Mouse (Mus musculus) adrenal gland, postnatal 25 days (tissue): ENCODE measurements around the gene Lpin3. TPM values are rescaled to one million over a fixed set of nuclear protein-coding genes. Genes with fewer than 3 reads are reported as not detected.

Source experiments
- DNase-seq: peaks from one replicate; pipeline ENCODE4 v3.0.0; 2021; ENCODE audit warnings: mixed read lengths
- total RNA-seq: library from RNA; stranded (reverse); gene quantifications from 2 replicates; pipeline ENCODE4 v1.2.3, GENCODE M21; 2021

Lpin3 gene
- total RNA-seq, 1 experiment from 2014 or later = 91.2 TPM

- DNase-seq = peak; percentile 79
Measured at GRCm38 (mm10) chr2:160887284-160887683, 6.8 kb downstream of the Lpin3 start.

- no peak for DNase-seq
Measured at GRCm38 (mm10) chr2:160887859-160888258, 7.4 kb downstream of the Lpin3 start.

GRCm38 (mm10) chr2:160891045-160891444 lies 10.6 kb downstream of the Lpin3 start:
- no peak for DNase-seq

- no peak for DNase-seq
Measured at GRCm38 (mm10) chr2:160891697-160892096, 11.2 kb downstream of the Lpin3 start.

- DNase-seq = no peak
Measured at GRCm38 (mm10) chr2:160901656-160902412, 21.4 kb downstream of the Lpin3 start.

GRCm38 (mm10) chr2:160905301-160905700 lies 24.8 kb downstream of the Lpin3 start:
- no peak for DNase-seq

- DNase-seq = no peak
Measured at GRCm38 (mm10) chr2:160906101-160906500, 25.6 kb downstream of the Lpin3 start.

GRCm38 (mm10) chr2:160908607-160909006 lies 28.1 kb downstream of the Lpin3 start:
- peak; percentile 36 for DNase-seq

GRCm38 (mm10) chr2:160910633-160911032 lies 30.2 kb downstream of the Lpin3 start:
- no peak for DNase-seq

- no peak for DNase-seq
Measured at GRCm38 (mm10) chr2:160911558-160912201, 31.2 kb downstream of the Lpin3 start.

- DNase-seq = no peak
Measured at GRCm38 (mm10) chr2:160912231-160912671, 31.8 kb downstream of the Lpin3 start, which contains the start of gene Emilin3. Gene Emilin3, minus strand, starts transcription at chr2:160912328.

GRCm38 (mm10) chr2:160914656-160915055 lies 34.2 kb downstream of the Lpin3 start:
- DNase-seq = no peak

GRCm38 (mm10) chr2:160915821-160916610 lies 35.5 kb downstream of the Lpin3 start:
- no peak for DNase-seq

- DNase-seq = no peak
Measured at GRCm38 (mm10) chr2:160916714-160917113, 36.2 kb downstream of the Lpin3 start.

- peak; percentile 18 for DNase-seq
Measured at GRCm38 (mm10) chr2:160917313-160917712, 36.8 kb downstream of the Lpin3 start.

GRCm38 (mm10) chr2:160918154-160918929 lies 37.9 kb downstream of the Lpin3 start:
- no peak for DNase-seq

- DNase-seq = no peak
Measured at GRCm38 (mm10) chr2:160918930-160919215, 38.4 kb downstream of the Lpin3 start.

GRCm38 (mm10) chr2:160921285-160921684 lies 40.8 kb downstream of the Lpin3 start:
- no peak for DNase-seq

- no peak for DNase-seq
Measured at GRCm38 (mm10) chr2:160925203-160925602, 44.7 kb downstream of the Lpin3 start.

- DNase-seq = no peak
Measured at GRCm38 (mm10) chr2:160931378-160931777, 50.9 kb downstream of the Lpin3 start.

GRCm38 (mm10) chr2:160932325-160932724 lies 51.9 kb downstream of the Lpin3 start:
- no peak for DNase-seq

- DNase-seq = no peak
Measured at GRCm38 (mm10) chr2:160932981-160933380, 52.5 kb downstream of the Lpin3 start.
